Mouse (Mus musculus) left cerebral cortex, adult 9 months (tissue): ENCODE results near the gene Tbc1d22a.
"Not testable (repeated sequence)": the region's sequence is repeated elsewhere in the genome, so short reads cannot be mapped to it uniquely, and the experiment has no call there.

ENCODE experiments used
- DNase-seq, 2 experiments: peaks; one replicate each; pipeline ENCODE4 v3.0.0; 2022; ENCODE audit warnings: low spot score in 2 of 2

Tbc1d22a gene

GRCm38 (mm10) chr15:86181321-86181720 lies 32.9 kb upstream of the Tbc1d22a start:
- not testable (repeated sequence) for DNase-seq

GRCm38 (mm10) chr15:86181941-86182439 lies 32.3 kb upstream of the Tbc1d22a start:
- DNase-seq: no peak

- DNase-seq: peak in 1 of 2 experiments; percentile 61
Observed at GRCm38 (mm10) chr15:86182646-86183045, 31.6 kb upstream of the Tbc1d22a start.

- DNase-seq: no peak
Observed at GRCm38 (mm10) chr15:86183484-86183883, 30.8 kb upstream of the Tbc1d22a start.

GRCm38 (mm10) chr15:86184071-86184470 lies 30.2 kb upstream of the Tbc1d22a start:
- DNase-seq: no peak

GRCm38 (mm10) chr15:86184851-86185688 lies 29.2 kb upstream of the Tbc1d22a start:
- DNase-seq: no peak

- peak in 1 of 2 experiments; percentile 85 for DNase-seq
Observed at GRCm38 (mm10) chr15:86185689-86186569, 28.3 kb upstream of the Tbc1d22a start, which contains the start of gene Cerk. Cerk (minus strand) TSS chr15:86186141.

- no peak for DNase-seq
Observed at GRCm38 (mm10) chr15:86186686-86187085, 27.6 kb upstream of the Tbc1d22a start.

- DNase-seq: no peak
Observed at GRCm38 (mm10) chr15:86188186-86188585, 26.1 kb upstream of the Tbc1d22a start.

GRCm38 (mm10) chr15:86188746-86189470 lies 25.4 kb upstream of the Tbc1d22a start:
- peak in 1 of 2 experiments; percentile 77 for DNase-seq

- DNase-seq: no peak
Observed at GRCm38 (mm10) chr15:86190387-86190786, 23.9 kb upstream of the Tbc1d22a start.

GRCm38 (mm10) chr15:86191505-86191904 lies 22.8 kb upstream of the Tbc1d22a start:
- no peak for DNase-seq

- no peak for DNase-seq
Observed at GRCm38 (mm10) chr15:86191933-86192332, 22.3 kb upstream of the Tbc1d22a start.

GRCm38 (mm10) chr15:86194676-86195453 lies 19.4 kb upstream of the Tbc1d22a start:
- DNase-seq: not testable (repeated sequence)

GRCm38 (mm10) chr15:86199052-86199451 lies 15.2 kb upstream of the Tbc1d22a start:
- no peak for DNase-seq

- no peak for DNase-seq
Observed at GRCm38 (mm10) chr15:86199482-86199881, 14.8 kb upstream of the Tbc1d22a start.

GRCm38 (mm10) chr15:86200169-86200568 lies 14.1 kb upstream of the Tbc1d22a start:
- DNase-seq: no peak

GRCm38 (mm10) chr15:86201095-86201494 lies 13.2 kb upstream of the Tbc1d22a start:
- no peak for DNase-seq

- no peak for DNase-seq
Observed at GRCm38 (mm10) chr15:86201696-86202330, 12.4 kb upstream of the Tbc1d22a start.

GRCm38 (mm10) chr15:86202640-86203039 lies 11.6 kb upstream of the Tbc1d22a start:
- DNase-seq: no peak
